Mouse (Mus musculus): ENCODE data around the gene Rhox9. TPM values are rescaled to one million over a fixed set of nuclear protein-coding genes. Genes with fewer than 3 reads are reported as not detected.

Rhox9 gene
- total and polyA plus RNA-seq, 2 experiments from 2014 or later, result not detected

GRCm38 (mm10) chrX:37871641-37872040, 29.9 kb downstream of the Rhox9 start:
- H3K4me1 ChIP-seq (ENCODE audit: insufficient read depth, low read length), result no peaks in the 10 kb centered on the region
- no peaks in the 10 kb centered on the region for H3K9me3 ChIP-seq (ENCODE audit: low read length)
- H3K27me3 ChIP-seq (ENCODE audit: insufficient read depth, low read length), result no peaks in the 10 kb centered on the region
- H3K9ac ChIP-seq (replicated peaks; ENCODE audit: low read length, poor library complexity, severe bottlenecking), result no peak overlapping the region
- ATAC-seq (ENCODE audit: low FRiP score) (no peak), DNase-seq (ENCODE audit: low spot score) (no peak)
- H3K36me3 ChIP-seq (ENCODE audit: insufficient read depth, low read length), result no peaks in the 10 kb centered on the region
- H3K4me2 ChIP-seq (ENCODE audit: low read depth, low read length, poor library complexity, severe bottlenecking), result no peak overlapping the region
- H3K4me3 ChIP-seq (ENCODE audit: low read depth, low read length), result no peak overlapping the region
- no peak for TF ChIP-seq CTCF (IDR thresholded peaks at IDR 0.05)
- WGBS, result 100% methylated on average over 2 of the region's 2 CpGs
- H3K27ac ChIP-seq (ENCODE audit: low read depth, low read length), result no peak overlapping the region

Other genes starting within 250 kb of the Rhox9 start
- gene Rhox3h, start 233.0 kb downstream of the Rhox9 start, total RNA-seq (2014; rRNA removed), result not detected in 2 replicates
- gene Rhox3h, start 233.0 kb downstream of the Rhox9 start, polyA plus RNA-seq (2015; fragmentation: Nextera tagmentation; extraction: Ambion mirVana), result not detected in 2 replicates
- gene Rhox2h, start 228.5 kb downstream of the Rhox9 start, total RNA-seq (2014; rRNA removed), result not detected in 2 replicates
- not detected in 2 replicates for gene Rhox2h, start 228.5 kb downstream of the Rhox9 start, polyA plus RNA-seq (2015; fragmentation: Nextera tagmentation; extraction: Ambion mirVana)
- 1.5 TPM in 1 of 2 replicates, not detected in the other for gene Rhox5, start 96.9 kb downstream of the Rhox9 start, total RNA-seq (2014; rRNA removed)
- 0.69 and 1.1 TPM in 2 replicates for gene Rhox5, start 96.9 kb downstream of the Rhox9 start, polyA plus RNA-seq (2015; fragmentation: Nextera tagmentation; extraction: Ambion mirVana)
- gene Rhox6, start 74.9 kb downstream of the Rhox9 start, total RNA-seq (2014; rRNA removed), result not detected in 2 replicates
- not detected in 2 replicates for gene Rhox6, start 74.9 kb downstream of the Rhox9 start, polyA plus RNA-seq (2015; fragmentation: Nextera tagmentation; extraction: Ambion mirVana)
- not detected in 2 replicates for gene Rhox7a, start 70.1 kb downstream of the Rhox9 start, total RNA-seq (2014; rRNA removed)
- not detected in 2 replicates for gene Rhox7a, start 70.1 kb downstream of the Rhox9 start, polyA plus RNA-seq (2015; fragmentation: Nextera tagmentation; extraction: Ambion mirVana)
- not detected in 2 replicates for gene Rhox8, start 22.8 kb downstream of the Rhox9 start, total RNA-seq (2014; rRNA removed)
- gene Rhox8, start 22.8 kb downstream of the Rhox9 start, polyA plus RNA-seq (2015; fragmentation: Nextera tagmentation; extraction: Ambion mirVana), result not detected in 2 replicates
- gene Rhox7b, start 4.5 kb downstream of the Rhox9 start, total RNA-seq (2014; rRNA removed), result not detected in 2 replicates
- gene Rhox7b, start 4.5 kb downstream of the Rhox9 start, polyA plus RNA-seq (2015; fragmentation: Nextera tagmentation; extraction: Ambion mirVana), result not detected in 2 replicates
- gene Btg1-ps1, start 117.0 kb upstream of the Rhox9 start, total RNA-seq (2014; rRNA removed), result not detected in 2 replicates
- not detected in 2 replicates for gene Btg1-ps1, start 117.0 kb upstream of the Rhox9 start, polyA plus RNA-seq (2015; fragmentation: Nextera tagmentation; extraction: Ambion mirVana)
- gene Btg1-ps2, start 141.3 kb upstream of the Rhox9 start, total RNA-seq (2014; rRNA removed), result not detected in 2 replicates
- not detected in 2 replicates for gene Btg1-ps2, start 141.3 kb upstream of the Rhox9 start, polyA plus RNA-seq (2015; fragmentation: Nextera tagmentation; extraction: Ambion mirVana)
- not detected in 2 replicates for gene Rhox10, start 164.7 kb upstream of the Rhox9 start, total RNA-seq (2014; rRNA removed)
- gene Rhox10, start 164.7 kb upstream of the Rhox9 start, polyA plus RNA-seq (2015; fragmentation: Nextera tagmentation; extraction: Ambion mirVana), result not detected in 2 replicates
- not detected in 2 replicates for gene Rhox11, start 183.4 kb upstream of the Rhox9 start, total RNA-seq (2014; rRNA removed)
- not detected in 2 replicates for gene Rhox11, start 183.4 kb upstream of the Rhox9 start, polyA plus RNA-seq (2015; fragmentation: Nextera tagmentation; extraction: Ambion mirVana)
- not detected in 2 replicates for gene Rhox12, start 209.1 kb upstream of the Rhox9 start, total RNA-seq (2014; rRNA removed)
- gene Rhox12, start 209.1 kb upstream of the Rhox9 start, polyA plus RNA-seq (2015; fragmentation: Nextera tagmentation; extraction: Ambion mirVana), result not detected in 2 replicates
- not detected in 2 replicates for gene Rhox13, start 219.4 kb upstream of the Rhox9 start, total RNA-seq (2014; rRNA removed)
- not detected in 2 replicates for gene Rhox13, start 219.4 kb upstream of the Rhox9 start, polyA plus RNA-seq (2015; fragmentation: Nextera tagmentation; extraction: Ambion mirVana)

All from midbrain, postnatal 0 days (tissue).